Mouse (Mus musculus) layer of hippocampus, postnatal 10 days (tissue): ENCODE measurements around the gene Slc25a47. TPM values are rescaled to one million over a fixed set of nuclear protein-coding genes. Genes with fewer than 3 reads are reported as not detected.

Experiments
- DNase-seq, 2 experiments: peaks; one replicate each; pipeline ENCODE4 v3.0.0; 2021; ENCODE audit warnings: low spot score in 2 of 2
- long read RNA-seq: library from polyadenylated mRNA; stranded (forward); transcript quantifications from one replicate; pipeline ENCODE4 v2.0.0, GENCODE M21; 2023
- total RNA-seq, 2 experiments: library from RNA; stranded (reverse); gene quantifications; 2 replicates each; pipeline ENCODE4 v1.2.3; 2021

Gene Slc25a47
- 1 to 10 TPM; 8.7 to 8.8 TPM for total RNA-seq
- long read RNA-seq, partial matches to known transcripts = 1 of 3 reads
- long read RNA-seq, other reads (novel, unspliced or antisense) = 2 of 3 reads

DNA sequence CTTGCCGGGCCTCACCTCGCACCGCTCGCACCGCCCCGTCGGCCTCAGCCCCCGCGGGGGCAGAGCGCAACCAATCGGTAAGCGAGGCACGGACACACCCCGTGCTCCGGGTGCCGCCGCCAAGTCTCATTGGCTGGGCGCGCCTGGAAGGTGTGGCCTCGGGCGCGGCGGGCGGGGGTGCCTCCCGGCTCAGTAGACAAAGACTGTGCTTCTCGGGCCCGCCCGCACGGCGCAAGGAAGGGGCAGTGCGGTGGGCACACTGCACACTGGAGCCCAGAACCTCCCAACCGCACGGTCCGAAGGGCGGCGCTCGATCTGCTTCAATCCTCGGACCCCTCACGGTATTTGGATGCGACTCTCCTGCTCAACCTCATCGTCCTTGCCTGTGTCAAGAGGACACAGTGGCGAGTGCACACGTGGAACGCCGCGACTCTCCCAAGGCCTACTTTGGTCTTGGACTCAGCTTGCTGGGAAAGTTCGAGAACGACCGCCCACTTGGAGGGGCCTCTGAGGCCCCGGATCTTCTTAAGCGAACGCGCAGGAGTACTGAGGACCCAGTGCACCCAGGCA lies at the start of gene Slc25a47, which contains the start of gene Slc25a29:
TSS of gene Slc25a47 (plus strand) at position 207 of the 570 bp plus-strand sequence.
TSS of gene Slc25a29 (minus strand) at position 44 of the 570 bp plus-strand sequence.
- DNase-seq = peak; percentile 93 to 98

DNA sequence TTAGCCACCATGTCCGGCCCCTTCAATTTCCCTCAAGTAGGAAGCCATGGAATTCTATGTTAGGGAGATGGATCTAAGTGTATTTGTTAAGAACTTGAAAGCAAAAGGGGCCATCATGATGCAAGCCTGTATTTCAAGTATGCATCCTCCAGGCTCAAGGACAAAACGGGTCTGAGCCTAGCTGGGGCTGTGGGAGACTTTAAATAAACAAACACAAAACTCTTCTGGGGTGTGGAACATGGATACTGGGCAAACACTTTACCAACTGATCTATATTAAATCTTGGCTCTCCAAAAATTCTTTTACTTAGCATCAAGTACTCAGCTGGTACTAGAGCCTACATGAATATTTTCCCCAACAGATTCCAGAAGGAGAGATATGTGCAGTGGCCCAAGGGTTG lies 48.5 kb upstream of the Slc25a47 start:
- DNase-seq = no peak

DNA sequence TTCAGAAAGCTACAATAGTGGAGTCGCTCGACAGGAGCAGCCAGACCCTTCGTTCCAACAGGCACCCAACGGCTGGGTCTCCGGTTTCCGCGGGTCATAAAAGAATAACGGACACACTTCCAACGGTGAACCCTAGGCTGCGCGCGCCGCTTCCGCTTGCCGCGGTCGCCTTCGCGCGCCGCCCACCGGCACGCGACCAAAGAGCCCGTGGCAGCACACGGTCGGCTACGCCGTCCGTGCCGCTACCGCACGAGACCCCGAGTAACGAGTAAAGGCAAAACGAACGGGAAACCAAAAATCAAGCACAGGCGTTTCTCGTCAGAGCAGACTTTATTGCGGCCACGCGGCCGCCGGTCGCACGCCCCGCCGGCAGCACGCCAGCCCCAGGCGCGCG lies 43.7 kb upstream of the Slc25a47 start:
- peak; percentile 77 to 83 for DNase-seq

DNA sequence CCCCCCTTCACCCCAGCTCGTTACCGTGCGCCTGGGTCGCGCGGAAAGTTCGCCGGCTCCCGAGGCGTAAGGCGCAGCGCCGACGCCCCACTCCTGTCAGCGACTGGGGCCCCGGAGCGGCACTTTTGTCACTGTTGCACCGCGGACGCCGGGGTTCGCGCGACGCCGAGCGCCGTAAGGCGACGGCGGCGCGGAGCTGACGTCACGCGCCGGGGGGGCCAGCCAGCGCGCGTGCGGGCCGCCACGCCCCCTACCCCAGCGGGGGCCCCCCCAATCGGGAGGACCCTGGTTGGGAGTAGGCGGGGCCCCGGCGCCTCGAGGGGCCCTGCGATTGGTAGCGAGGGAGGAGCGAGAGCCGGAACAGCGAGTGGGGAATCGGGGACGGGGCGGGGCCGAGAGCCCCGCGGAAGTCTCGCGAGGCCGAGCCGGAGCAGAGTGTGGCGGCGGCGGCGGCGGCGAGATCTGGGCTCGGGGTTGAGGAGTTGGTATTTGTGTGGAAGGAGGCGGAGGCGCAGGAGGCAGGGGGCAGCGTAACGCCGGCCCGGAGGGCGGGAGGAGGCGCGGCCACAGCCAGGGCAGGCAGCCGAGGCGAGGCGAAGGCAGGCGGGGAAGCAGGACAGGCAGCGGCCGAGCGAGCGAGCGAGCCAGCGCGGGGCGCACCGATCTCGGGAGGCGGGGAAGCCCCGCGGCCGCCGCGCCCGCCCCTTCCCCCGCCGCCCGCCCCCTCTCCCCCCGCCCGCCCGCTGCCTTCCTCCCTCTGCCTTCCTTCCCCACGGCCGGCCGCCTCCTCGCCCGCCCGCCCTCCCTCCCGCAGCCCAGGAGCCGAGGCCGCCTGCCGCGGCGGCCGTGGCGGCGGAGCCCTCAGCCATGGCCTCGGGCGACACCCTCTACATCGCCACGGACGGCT lies 43.0 kb upstream of the Slc25a47 start, which contains the start of gene Yy1:
TSS of gene Yy1 (plus strand) at position 428 of the 907 bp plus-strand sequence.
- peak; percentile 97 to 98 for DNase-seq

DNA sequence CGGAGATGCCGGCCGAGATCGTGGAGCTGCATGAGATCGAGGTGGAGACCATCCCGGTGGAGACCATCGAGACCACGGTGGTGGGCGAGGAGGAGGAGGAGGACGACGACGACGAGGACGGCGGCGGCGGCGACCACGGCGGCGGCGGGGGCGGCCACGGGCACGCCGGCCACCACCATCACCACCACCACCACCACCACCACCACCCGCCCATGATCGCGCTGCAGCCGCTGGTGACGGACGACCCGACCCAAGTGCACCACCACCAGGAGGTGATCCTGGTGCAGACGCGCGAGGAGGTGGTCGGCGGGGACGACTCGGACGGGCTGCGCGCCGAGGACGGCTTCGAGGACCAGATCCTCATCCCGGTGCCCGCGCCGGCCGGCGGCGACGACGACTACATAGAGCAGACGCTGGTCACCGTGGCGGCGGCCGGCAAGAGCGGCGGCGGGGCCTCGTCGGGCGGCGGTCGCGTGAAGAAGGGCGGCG lies 42.3 kb upstream of the Slc25a47 start:
- DNase-seq = peak; percentile 41 to 59

DNA sequence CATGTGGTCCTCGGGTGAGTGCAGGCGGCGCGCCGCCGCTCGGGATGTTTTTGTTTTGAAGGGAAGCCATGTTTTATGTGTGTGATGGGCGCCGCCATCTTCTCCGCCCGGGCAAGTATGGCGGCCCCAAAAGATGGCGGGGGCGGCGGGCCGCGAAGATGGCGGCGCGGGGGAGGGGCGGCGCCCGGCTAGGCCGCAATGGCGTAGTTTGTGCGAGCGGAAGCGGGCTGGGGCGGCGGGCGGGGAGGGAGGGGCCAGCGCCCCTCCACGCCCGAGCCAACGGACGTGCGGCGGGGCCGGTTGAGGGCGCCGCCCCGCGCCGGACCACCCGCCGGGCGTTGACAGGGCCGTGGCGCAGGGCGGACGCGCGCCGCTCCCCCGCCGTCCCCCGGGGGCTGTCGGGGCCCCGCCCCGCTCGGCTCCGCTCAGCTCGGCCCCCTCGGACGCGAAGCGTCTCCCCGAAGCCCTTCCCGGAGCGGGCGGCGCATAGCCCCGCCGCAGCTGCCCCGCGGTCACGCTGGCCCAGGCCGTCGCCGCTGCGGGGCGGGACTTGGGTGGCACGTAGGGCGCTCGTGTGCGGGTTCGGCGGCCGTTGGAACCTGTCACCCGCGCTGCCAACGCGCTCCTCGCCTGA lies 41.7 kb upstream of the Slc25a47 start:
- peak; percentile 69 to 80 for DNase-seq

DNA sequence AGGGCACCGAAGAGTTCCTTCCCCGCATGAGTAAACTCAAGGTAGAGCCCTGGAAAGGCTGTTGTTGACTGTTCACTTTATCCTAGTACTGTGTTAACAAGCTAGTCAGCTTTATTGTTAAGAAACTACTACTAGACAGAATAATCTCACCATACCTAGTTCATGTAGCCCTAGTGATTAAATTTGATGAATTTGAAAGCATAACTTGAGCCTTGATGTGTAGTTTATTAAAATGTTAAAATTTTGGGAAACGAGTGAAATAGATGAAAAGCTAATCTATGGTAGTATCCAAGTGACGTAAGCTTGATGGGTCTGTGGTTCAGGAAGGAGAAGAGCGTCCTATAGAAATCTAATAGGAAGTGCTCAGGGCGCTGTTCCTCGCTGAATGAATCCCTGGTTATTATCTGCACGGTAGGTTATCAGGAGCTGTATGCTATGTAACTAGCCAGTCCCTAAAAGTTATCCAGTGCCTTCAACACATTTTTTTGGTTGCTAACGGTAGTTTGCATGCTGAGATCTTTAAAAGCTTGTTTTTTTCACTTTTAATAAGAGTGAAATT lies 40.8 kb upstream of the Slc25a47 start:
- no peak for DNase-seq

DNA sequence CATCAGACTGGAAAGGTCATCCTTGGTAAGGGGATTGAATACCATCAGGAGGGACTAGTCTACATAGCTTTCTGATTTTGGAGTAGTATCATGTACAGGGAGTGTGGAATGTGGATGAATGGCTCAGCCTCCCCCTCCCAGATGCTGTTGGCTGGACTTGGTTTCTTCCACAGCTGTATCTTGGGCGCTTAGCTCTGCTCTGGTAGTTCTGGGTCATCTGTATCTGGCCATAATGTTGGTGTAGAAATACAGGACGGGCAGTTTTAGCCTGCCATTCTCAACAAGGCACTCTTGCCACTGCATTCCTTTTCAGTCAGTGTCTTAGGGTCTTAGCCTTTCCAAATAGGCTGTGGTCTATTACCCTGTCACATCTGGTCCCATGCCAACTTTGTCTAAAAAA lies 34.2 kb upstream of the Slc25a47 start:
- no peak for DNase-seq

DNA sequence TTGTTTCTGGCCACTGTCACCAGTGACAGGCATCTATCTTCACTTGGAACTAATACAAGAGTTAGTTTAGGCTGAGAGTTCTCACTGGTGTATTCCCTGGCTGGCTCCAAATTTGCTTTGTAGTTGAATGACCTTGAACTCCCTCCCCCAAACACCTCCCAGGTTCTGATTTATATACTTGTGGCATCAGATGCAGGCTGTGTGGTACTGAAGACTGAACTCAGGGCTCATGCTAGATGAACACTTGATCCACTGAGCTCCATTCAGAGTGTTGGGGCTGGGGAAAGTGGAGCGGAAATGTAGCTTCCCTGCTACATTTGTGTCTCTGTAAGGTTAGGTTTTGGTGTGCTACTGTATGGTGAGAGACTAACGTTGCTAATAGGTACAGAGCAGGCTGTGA lies 31.5 kb upstream of the Slc25a47 start:
- no peak for DNase-seq

DNA sequence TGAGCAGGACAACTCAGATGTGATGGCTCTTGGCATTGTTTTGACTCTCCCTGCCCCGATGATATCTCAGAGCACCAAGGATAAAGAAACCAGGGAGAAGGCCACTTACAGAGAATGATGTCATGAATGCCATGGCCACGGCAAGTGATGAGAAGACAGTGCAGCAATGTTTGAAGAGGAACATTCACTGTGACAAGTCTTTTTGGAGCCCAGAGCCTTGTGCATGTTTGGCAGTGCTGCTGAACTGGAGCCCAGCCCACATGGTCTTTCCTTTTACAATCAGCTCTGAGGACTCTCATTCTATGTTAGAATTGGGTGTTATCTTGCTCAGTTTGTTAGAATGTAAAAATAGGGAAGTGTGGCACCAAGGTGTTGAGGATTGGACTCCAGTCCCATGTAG lies 27.4 kb upstream of the Slc25a47 start:
- no peak for DNase-seq

DNA sequence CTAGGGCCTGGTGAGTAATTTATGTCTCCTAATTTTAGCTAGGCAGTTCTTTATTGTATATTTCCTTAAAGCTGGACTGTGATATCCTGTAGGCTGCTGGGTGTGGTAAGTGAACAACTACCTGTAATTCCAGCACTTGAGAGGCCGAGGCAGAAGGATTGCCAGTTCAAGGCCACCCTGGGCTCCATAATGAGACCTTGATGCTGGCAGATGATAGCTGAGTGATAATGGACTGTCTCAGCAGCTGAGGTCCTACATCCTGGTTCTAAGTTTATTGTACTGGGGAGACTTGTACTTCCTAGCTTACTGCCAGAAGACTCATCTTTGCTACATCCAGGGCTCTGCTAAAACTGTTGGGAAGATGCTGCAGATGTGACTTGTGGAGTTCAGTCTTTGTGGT lies 26.1 kb upstream of the Slc25a47 start:
- no peak for DNase-seq

DNA sequence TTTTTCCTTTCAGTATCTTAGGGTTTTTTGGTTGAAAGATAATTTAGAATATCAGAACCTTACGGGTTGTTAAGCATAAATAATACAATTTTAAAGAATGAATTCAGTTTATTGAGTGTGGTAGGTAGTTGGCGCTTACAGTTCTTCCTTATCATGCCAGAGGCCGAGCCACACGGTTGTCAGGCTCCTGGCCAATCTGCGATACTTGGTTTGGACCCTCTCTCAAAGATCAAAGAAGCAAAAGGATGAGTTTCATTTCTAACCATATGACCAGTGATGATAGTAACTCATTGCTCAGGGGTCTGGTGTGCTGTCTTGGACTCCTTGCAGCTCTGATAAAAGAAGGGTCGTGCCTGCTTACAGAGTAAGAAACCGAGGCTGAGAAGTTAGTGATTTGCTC lies 25.5 kb upstream of the Slc25a47 start:
- DNase-seq = no peak

DNA sequence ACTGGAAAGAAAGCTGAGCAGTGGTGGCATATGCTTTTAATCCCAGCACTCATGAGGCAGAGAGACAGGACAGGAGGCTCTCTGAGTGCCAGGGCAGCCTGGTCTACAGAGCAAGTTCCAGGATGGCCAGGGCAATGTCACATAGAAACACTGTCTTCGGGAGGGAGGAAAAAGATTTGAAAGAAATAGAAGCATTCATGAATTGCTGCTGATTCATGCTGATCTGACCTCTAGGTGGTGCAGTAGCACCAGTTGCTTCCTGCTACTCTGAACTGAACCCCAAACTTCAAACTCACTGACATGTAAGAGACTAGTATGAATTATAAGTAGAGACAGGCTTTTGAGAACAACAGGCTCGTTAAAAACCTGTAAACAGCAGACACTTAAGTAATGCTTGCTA lies 24.7 kb upstream of the Slc25a47 start:
- DNase-seq = no peak

DNA sequence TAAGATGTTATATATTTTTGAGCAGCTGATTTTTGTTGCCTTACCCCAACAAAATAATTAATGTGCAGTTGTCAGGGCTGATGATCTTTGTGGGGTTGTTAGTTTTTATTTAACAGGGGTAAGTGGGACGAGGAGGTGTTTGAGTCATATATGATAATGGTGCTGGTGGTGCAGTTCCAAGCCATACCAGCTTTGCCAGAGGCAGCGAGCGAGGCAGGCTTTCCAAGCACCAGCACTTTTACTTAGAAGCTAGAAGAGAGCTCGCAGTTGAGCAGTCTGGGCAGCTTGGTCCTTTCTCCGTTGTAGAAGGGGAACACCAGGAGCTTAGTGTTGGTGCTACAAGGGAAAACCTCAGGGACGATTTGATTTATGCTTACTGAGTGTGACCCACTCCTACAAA lies 23.4 kb upstream of the Slc25a47 start:
- DNase-seq = no peak

DNA sequence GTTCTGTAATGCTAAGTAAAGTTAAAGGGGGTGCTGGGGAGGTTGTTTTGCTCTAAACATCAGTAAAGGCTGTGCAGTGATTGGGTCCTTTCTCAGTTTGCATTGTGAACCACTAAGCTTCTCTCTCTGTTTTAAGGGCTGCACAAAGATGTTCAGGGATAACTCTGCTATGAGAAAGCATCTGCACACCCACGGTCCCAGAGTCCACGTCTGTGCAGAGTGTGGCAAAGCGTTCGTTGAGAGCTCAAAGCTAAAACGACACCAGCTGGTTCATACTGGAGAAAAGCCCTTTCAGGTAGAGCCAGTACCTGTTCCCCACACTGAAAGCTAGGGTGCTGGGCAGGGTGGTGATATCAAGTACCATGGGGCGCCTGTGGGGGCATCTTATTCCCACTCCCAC lies 21.4 kb upstream of the Slc25a47 start:
- no peak for DNase-seq

DNA sequence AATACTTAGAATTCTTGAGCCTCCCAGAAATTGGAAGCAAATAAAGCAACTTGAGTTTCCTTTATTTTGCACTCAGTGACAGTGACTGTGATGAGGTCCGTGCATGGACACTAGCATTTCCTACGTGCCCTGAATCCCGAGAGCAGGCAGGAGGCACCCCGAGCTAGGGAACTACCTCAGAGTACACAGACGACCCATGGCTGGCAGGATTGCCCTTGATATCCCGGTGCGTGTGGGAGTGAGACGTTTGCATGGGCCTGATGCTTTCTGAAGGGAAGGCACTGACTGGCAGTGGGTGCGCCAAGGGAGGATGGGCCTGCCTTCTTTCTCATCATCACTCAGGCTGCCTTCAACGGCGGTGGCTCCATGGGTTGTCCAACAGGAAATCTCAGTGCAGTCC lies 19.3 kb upstream of the Slc25a47 start:
- no peak for DNase-seq

DNA sequence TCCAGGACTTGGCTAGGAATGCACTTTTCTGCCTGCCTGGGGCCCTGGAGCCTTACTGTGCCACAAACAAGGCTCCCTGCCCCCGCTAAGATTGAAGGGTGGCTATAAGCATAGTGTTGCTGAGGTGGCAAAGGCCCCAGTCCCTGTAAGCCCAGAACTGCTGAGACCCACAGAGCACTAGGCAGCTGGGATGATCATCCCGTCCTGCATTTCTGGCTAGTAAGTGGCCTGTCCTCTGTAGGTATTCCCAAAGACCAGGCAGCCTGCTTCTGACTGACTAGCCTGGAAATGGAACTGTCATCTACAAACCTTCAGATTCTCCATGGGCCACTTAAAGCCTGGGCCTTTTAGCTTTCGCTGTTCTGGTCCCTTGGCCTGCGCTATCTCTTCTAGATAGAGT lies 15.4 kb upstream of the Slc25a47 start:
- no peak for DNase-seq

DNA sequence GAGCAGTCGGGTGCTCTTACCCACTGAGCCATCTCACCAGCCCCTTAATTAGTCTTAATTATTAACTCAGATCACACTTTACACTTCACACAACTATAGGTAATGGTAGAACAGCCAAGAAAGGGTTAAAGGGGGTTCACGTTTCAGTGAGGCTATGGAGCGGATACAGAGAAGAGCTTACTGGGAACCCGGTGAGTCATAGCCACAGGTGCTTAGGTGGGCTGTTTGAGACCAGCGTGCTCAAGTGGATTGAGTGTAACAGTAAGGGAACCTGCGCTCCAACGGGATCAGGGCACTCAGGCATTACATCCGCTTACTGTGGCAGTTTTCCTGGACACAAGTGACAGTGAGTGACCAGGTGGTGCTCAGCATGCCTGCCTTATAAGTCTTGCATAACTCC lies 12.8 kb upstream of the Slc25a47 start:
- no peak for DNase-seq

DNA sequence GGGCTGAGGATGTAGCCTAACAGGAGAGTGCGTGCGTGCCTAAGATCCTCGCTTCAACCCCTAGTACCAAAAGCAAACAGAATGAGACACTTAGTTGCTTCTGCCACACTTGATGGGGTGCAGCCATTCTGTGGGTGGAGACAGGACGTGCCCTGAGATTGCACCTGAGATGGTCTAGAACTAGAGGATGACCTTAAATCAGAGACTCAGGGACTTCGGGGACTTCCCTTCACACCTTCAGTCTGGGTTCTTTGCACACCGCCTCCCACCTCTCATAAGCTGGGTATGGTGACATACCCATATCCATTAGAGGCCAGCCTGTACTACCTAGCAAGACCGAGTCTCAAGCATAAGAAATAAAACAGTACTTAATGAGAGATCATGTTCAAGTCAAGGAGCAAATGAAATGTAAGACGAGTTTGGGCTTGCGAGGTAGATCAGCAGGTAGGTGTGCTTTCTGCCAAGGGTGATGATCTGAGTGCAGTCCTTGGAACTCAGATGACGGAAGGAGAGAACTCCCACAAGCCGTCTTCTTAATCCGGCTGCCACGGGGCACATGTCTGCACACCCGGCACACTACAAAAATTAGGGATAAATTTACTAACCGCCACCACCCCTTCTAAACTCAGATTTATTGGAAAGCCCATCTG lies 11.5 kb upstream of the Slc25a47 start:
- DNase-seq = no peak

DNA sequence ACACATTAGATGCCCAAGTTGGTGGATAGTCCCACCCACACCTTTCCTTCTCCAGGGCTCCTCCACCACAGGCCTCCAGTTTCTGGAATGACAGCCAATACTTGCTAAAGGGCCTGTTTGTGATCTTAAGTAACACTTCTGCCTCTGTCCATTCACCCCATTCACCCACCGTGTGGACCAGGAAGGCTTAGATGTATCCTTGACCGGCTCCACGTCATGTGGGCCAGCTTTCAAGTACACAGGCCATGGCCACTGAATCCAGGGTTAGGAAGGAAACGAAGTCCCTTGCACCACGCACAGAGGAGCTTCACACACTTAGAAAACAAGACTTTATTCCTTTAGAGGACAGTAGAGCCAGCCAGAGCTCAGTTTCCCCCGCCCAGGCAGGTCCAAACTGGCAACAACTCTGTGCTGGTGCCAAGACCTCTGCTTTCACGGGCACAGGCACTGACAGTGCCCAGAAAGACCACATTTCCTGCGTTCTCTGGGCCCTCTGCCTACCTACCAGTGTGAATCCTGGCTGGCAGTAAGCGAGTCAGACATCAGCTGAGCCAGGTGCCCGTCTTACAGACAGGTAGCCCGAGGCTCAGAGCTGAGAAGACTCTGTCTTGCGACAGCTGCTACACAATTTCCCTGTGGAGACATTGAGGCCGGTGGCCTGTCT lies 10.2 kb upstream of the Slc25a47 start:
- DNase-seq = no peak
